Mouse (Mus musculus): Measurements from ENCODE around the gene Nrxn2.

The Nrxn2 gene

GRCm38 (mm10) chr19:6452672-6453310 lies 34.3 kb downstream of the Nrxn2 start:
- no peak for DNase-seq (ENCODE audit: low spot score)

GRCm38 (mm10) chr19:6453349-6453748 lies 34.8 kb downstream of the Nrxn2 start:
- DNase-seq (ENCODE audit: low spot score) = peak; percentile 31

- no peak for DNase-seq (ENCODE audit: low spot score)
Observed at GRCm38 (mm10) chr19:6454041-6454720, 35.6 kb downstream of the Nrxn2 start.

- DNase-seq (ENCODE audit: low spot score) = no peak
Observed at GRCm38 (mm10) chr19:6459504-6459903, 41.0 kb downstream of the Nrxn2 start.

- no peak for DNase-seq (ENCODE audit: low spot score)
Observed at GRCm38 (mm10) chr19:6462841-6463240, 44.3 kb downstream of the Nrxn2 start.

- no peak for DNase-seq (ENCODE audit: low spot score)
Observed at GRCm38 (mm10) chr19:6464306-6465071, 46.0 kb downstream of the Nrxn2 start.

- no peak for DNase-seq (ENCODE audit: low spot score)
Observed at GRCm38 (mm10) chr19:6465090-6465489, 46.6 kb downstream of the Nrxn2 start.

GRCm38 (mm10) chr19:6466945-6467344 lies 48.4 kb downstream of the Nrxn2 start:
- DNase-seq (ENCODE audit: low spot score) = no peak

GRCm38 (mm10) chr19:6467374-6467979 lies 48.9 kb downstream of the Nrxn2 start:
- DNase-seq (ENCODE audit: low spot score) = no peak

- DNase-seq (ENCODE audit: low spot score) = no peak
Observed at GRCm38 (mm10) chr19:6471630-6472029, 53.1 kb downstream of the Nrxn2 start.

- DNase-seq (ENCODE audit: low spot score) = no peak
Observed at GRCm38 (mm10) chr19:6472821-6473220, 54.3 kb downstream of the Nrxn2 start.

- DNase-seq (ENCODE audit: low spot score) = no peak
Observed at GRCm38 (mm10) chr19:6474706-6475105, 56.2 kb downstream of the Nrxn2 start.

GRCm38 (mm10) chr19:6475129-6475528 lies 56.6 kb downstream of the Nrxn2 start:
- no peak for DNase-seq (ENCODE audit: low spot score)

GRCm38 (mm10) chr19:6477007-6477406 lies 58.5 kb downstream of the Nrxn2 start:
- DNase-seq (ENCODE audit: low spot score) = no peak

- DNase-seq (ENCODE audit: low spot score) = no peak
Observed at GRCm38 (mm10) chr19:6478566-6478965, 60.0 kb downstream of the Nrxn2 start.

- DNase-seq (ENCODE audit: low spot score) = no peak
Observed at GRCm38 (mm10) chr19:6482886-6483285, 64.4 kb downstream of the Nrxn2 start.

GRCm38 (mm10) chr19:6485059-6485630 lies 66.6 kb downstream of the Nrxn2 start:
- no peak for DNase-seq (ENCODE audit: low spot score)

- peak; percentile 77 for DNase-seq (ENCODE audit: low spot score)
Observed at GRCm38 (mm10) chr19:6489030-6489429, 70.5 kb downstream of the Nrxn2 start.

- DNase-seq (ENCODE audit: low spot score) = no peak
Observed at GRCm38 (mm10) chr19:6491538-6491937, 73.0 kb downstream of the Nrxn2 start.

GRCm38 (mm10) chr19:6492124-6492523 lies 73.6 kb downstream of the Nrxn2 start:
- peak; percentile 57 for DNase-seq (ENCODE audit: low spot score)

GRCm38 (mm10) chr19:6493219-6493618 lies 74.7 kb downstream of the Nrxn2 start:
- DNase-seq (ENCODE audit: low spot score) = no peak

- DNase-seq (ENCODE audit: low spot score) = no peak
Observed at GRCm38 (mm10) chr19:6494032-6494431, 75.5 kb downstream of the Nrxn2 start.

All from ovary, postnatal 36 days (tissue).